Mouse (Mus musculus) lung, postnatal 36 days (tissue): ENCODE results near the gene Bmpr1b.

Experiments
- DNase-seq: peaks from one replicate; pipeline ENCODE4 v3.0.0; 2022; ENCODE audit warnings: mixed read lengths

The Bmpr1b gene

DNA sequence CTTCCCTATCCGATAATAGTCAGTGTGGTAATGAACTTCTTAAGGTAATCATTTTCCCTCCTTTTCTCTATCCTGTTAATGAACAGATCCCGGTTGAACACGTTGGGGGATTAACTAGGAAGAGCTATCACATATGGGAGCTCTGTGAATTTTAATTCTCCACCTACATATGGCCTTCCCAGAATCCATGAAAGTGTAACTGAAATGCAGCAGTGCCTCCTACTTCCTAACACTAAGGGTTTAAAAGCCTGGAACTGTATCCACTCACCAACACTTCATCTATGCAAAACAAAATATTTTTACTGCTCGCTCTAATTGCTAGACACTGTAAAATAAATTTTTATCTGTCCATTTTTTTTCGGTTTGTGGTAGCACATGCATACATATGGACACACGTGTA, 63.0 kb downstream of the Bmpr1b start:
- no peak for DNase-seq

DNA sequence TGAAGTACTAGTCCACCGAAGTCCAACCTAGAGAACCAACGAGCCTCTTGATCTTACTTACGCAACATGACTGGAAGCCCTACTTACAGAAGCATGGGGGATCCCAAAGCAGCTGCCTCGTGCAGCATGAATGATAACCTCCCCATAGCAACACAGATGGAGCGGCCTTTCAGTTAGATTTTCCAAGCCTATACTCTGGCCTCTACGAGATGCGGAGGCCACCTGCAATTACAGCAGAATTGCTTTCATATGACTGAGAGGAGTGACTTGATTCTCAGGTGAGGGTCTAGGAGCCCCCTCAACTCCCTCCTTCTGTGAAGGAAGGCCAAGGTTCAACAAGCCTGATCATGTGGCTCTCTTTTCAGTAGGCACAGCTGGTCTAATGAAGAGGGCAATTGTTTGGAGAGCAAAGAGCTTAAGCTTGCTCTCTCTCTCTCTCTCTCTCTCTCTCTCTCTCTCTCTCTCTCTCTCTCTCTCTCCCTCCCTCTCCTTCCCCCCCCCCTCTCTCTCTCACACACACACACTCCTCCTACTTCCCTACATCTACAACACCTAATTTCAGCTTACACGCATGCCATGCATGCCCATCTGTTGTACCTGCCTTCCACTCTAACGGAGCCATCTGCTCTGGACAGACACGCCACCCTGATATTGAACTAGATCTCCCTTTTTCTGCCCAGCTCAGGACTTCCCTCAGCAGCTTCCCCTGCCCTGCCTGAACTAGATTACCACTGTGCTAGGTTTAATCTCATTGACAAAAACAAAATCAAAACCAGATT, 65.0 kb downstream of the Bmpr1b start:
- DNase-seq, result no peak

DNA sequence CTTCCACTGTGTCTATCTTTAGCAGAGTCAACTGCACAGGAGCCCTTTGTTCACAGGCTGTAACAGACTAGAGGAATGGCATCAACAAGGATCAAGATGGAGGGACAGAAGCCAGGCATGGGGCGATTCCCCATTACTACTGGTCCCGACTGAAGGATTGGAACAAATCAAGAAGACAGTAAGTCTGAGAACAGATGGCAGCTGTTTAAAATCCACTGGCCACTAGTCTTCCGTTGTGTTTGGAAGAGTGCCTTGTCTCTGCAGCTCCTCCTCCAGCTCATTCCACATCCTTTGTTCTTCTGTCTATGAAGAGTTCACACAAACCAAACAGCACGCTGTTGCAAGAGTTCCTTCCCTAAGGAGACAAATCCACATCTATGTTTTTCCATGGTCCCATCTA, 65.6 kb downstream of the Bmpr1b start:
- DNase-seq, result no peak

DNA sequence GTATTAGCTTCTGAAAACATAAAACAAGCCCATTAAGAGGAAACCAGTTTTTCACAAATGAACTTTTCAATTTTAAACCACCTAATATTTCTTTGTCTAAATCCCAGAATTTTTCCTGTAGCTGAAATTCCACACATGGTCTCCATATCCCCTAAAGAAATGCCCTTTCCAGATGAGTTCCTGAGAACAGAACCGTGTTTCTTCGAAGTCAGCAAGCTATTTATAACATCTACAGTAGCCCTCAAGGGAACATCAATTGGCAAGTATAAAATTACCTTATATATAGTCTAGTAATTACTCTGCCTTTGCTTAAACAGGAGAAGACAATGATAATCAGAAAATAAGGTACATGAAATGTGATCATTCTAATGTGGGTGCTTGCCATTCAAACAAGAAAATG, 70.1 kb downstream of the Bmpr1b start:
- DNase-seq, result no peak

DNA sequence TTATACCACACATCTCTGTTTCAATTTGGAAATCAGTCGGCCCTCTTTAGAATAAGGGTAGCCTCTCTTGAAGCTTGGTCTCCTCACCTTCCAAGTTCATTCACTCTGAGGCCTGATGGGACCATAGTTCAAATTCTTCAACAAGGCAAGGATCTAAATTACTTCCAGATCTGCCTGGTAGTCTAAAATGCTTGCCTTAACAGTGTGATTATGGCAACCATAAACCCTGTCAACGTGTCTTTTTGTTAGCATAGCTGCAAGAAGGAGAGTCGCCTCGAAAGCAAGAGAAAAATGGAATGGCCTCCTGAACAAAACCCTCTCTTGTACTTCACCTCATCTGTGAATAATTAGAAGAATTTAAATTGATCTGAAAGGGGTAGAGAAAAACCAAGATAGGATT, 75.2 kb downstream of the Bmpr1b start:
- no peak for DNase-seq

DNA sequence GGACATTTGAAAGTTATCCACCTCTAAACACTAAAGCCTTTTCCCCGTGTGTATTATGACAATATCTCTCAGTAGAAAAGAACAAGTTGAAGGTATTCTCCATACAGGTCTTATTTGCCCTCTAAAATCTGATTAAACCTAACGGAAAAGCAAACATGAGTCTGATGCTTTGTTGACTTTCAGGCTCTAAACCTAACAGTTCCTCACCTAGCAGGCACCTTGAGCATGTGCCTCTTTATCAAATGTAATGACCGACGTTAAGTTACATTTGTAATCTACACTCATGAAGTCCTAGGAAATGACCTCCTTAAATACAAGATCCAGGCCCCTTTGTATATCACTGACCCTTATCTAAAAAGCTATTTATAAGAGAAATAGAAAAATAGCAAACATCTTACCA, 79.5 kb downstream of the Bmpr1b start:
- DNase-seq, result no peak

DNA sequence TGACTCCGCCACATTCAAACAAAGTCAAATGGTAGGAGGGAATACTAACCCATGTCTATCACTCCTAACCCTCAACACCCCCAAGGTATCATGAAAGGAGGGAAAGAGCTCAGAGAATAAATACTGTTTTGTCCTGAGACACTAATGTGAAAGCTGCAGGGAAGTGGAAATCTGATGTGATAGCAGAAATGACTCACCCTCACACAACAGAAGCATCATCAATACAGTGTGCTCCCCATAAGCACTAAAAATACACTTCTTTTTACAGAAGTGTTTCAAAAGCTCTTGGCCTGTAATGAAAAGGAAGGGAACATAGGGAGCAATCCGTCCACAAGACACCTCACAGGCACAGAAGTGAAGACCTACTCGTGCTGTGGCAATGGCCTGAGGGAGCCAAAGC, 83.3 kb downstream of the Bmpr1b start:
- no peak for DNase-seq

DNA sequence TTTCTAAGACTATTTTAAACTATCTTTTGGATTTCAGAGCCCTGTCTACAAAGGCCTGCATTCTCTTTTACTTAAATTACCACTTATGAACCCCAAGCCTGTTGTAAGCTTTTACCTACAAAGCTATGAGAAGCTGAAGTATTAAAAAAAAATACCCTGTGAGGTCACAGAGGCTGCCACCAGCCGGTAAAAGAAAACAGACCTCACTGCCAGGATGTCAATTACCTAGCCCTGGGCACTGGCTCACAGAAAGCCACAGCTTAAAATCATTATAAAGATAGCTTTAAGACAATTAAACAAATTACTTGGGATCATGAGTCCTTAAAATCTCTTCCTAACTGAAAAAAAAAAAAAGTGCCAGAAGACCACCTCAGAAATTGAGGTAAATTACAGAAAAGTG, 85.1 kb downstream of the Bmpr1b start:
- no peak for DNase-seq

DNA sequence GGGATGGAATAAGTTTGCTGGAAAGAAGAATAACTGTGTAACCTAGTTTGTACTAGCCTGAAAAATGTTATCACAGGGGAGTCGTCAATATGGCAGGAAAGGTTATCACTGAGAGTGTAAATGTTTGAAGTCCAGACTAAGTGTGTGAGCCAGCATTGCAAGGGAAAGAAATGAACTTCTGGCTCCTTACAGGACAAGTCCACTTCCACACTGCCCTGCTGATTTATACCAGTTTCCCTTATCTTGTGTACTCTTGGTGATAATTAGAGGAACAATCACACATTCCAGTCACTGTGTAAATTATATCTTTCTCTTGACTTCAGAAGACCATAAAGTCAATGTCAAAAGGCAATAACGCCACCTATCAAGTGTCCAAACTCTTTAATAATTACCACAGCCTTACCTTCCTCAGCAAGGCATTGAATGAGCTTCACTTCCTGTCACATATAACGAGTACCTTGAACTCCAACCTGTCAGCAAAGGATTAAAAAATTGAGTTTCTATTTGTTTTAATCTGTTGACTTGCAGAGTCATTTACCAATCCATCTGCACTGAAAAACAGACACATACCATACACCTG, 91.4 kb downstream of the Bmpr1b start:
- DNase-seq, result no peak

DNA sequence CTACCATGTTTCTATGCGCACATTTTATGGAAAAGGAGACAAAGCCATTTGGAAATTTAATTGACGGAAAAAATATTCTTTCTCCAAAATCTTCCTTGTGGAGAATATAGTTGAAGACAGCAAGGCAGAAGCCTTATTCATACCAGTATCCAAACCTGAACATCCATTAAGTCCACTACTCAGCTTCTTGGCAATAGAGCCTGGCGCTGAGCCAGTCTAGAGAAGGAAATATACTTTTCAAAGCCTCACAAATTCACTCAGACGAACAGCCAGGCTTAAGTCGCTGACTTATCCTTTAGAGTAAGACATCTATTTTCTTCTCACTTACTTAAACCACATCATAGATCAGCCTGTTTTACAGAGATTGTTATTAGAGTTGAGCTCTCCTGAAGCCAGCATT, 97.6 kb downstream of the Bmpr1b start:
- DNase-seq, result no peak

DNA sequence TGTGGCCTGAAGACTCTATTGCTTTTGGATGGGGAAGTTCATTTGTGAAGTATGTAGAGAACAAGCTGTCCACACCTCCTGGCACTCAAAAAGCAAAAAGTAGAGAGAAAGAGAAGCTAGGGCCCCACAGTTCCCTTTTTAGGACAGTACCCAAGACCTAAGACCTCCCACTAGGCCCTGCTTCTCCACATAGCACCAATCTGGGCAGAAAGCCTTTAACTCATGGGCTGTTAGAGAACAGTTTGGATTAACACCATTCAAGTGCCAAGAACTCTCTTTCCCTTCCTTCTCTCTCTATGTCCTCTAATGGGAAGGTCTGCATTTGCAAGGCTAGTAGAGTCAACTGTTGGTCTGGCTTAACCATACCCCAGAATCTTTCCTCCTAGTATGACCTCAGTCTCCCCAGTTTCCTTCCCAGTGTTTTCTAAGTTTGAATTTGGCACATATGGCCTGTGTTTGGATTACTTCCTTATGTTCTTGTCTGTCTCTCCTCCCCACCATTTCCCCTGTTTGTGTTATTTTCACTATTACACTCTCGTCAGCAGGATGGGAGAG, 102.4 kb downstream of the Bmpr1b start:
- no peak for DNase-seq

DNA sequence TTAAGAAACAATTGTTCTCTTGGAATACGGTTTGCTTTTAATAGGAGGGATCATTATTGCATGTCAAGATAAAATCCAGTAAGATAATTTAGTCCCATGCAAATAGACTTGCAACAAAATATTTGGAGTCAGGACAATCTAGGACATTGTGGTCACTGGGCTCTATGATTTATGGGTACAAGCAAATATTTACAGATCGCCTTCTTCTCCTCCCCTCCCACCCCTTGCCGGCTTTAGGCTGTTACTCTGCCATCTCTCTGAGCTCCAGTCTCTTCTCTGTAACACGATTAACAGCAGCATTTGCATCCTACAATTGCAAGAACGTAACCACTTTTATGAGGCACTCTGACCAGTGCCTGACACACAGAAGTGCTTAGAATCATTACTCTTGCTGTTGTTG, 104.1 kb downstream of the Bmpr1b start:
- DNase-seq, result peak; percentile 12

DNA sequence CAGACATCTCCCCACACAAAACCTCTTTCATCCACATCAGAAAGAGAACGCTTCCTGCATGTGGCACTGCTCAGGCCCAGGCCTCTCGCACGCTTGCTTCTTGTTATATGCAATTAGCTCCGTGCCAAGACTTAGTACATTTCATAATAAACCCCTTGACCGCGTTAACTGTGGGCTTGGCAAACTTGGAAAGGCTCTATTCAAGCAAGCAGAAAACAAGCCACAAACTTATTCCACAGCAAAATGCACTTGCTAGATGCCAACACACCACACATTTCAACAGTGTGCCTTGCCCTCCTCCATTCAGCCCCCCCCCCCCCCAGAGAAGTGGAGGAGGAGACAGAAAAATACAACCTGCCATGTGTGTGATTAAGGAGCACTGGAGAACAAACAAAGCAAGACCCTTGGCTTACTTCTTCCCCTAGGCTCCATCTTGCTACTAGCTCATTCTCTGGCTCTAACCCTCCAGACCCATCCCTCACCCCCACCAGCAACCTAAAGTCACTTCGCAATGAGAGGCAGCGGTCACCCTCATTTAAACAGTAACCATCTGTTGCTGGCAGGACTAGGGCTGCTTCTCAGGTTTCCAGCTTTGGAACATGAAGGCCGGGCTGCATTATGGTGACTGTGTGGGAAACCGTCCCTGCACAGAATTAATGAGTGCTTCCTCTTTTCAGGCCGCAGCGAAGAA, 105.5 kb downstream of the Bmpr1b start:
- DNase-seq, result peak; percentile 44

DNA sequence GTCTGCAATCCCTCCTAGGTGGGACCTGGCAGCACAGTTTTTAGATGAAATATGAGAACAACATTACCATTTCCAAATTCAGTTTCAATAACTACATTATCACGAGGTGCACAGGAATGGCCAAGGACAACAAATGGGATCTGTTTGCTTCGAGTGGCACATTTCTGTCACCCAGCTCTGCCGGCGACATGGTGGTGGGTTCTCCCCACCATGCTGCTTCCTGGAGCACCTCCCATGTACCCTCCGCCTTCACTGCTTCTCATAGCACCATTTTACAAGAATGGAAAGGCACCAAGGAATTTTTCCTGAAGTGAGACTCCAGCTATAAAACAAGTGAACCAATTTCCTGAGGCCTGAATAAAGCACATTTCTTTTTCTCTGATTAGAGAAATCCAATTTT, 108.0 kb downstream of the Bmpr1b start:
- DNase-seq, result no peak

DNA sequence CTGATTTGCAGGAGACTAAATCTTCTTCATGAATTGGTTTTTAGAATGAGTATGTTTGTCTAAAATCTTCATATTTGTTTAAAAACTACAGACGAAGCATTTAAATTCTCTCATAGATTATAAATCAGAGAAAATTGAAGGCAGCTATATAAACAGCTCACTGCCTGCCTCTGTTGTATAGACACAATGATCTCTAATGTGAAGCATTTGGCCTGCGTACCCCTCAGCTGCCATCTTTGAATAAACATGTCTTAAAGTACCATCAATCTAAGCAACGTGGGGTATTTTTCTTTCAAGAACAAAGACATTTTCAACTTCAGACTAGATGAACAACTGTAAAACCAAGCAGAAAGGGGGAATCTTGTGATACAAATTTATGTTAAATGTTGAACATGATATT, 109.3 kb downstream of the Bmpr1b start:
- DNase-seq, result no peak

DNA sequence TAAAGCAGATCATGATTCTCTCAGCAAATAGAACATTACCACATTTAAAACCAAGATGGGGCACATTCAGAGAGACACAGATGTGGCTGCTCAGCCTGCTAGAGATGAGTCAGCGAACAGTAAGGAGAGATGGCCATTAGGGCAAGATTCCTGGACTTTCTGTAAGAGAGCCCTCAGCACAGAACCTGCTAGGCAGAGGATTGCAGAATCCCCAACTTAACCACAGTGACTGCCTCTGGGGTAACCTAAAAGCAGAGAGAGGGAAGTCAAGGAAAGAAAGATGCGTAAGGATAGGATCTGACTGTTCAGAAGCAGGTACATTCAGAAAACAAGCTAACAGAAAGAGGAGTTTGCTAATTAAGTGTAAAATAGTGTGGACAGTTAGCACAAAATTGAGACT, 118.5 kb downstream of the Bmpr1b start:
- DNase-seq, result no peak

DNA sequence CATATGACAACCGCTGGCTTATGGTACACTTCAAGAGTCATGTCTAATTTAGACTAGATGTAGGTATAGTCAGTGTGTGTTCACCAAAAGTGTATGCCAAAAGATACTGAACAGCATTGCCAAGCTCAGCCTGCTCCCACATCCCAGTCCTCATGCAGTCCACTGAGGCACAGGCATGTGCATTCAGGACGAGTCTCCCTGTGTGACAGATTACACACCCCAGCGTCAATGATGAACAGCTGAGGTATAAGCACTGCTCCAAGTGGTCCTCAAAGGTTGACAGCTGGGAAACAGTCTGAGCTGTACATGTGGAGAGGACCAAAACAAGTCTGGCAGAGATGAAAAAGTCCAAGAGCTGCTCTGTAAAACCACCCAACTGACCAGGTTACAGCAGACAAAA, 119.6 kb downstream of the Bmpr1b start:
- no peak for DNase-seq

DNA sequence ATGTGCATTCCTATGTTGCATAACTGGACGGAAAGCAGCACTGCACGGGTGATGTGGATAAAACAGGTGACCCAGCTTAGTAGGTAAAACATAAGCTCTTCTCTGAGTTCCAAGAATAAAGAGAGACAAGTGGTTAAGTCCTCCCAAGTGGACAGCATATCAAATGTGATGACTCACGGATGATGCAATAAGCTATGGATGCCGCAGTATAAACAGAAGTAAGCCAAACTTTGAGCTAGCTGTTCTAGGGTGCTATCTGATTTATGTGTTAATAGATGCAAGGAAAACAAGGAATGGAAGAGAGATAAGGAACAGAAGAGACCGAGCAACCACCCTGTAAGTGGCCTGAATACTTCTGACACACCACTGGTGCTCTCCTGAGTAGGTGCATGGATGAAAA, 120.1 kb downstream of the Bmpr1b start:
- DNase-seq, result peak; percentile 12

DNA sequence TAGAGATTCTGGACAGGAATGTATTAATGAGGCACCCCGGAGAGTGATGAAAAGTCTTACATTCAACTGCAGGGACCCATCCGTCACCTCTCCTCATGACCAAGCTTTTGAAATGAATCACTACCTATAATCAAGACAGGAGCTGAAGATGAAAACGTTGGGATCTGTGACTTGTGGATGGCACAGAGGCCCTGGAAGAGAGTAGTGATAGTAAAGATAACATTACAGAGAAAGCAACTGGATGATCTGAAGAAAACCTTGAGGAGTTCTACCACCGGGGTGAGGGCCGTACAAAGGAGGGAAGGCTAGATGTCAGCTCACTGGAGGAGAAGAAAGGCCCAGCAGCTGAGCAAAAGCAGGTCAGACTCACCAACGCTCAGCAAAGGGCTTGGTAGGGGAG, 120.7 kb downstream of the Bmpr1b start:
- DNase-seq, result no peak

DNA sequence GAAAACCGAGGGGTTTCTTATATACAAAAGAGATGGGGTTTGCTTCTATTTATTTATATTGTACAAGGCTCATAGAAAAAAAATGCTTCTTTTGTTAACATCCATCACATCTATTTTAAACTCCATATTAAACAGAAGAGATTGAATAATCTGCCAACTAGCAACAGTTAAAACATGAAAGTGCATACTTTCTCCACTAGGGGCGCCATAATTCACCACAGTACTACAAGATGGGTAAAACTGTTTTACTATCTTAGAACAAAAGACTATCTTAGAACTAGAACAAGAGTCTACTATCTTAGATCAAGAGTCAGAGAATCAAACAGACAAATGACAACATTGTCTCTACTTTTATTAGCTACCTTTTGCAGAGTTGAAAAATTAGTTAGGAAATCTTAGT, 125.8 kb downstream of the Bmpr1b start:
- DNase-seq, result peak; percentile 22

DNA sequence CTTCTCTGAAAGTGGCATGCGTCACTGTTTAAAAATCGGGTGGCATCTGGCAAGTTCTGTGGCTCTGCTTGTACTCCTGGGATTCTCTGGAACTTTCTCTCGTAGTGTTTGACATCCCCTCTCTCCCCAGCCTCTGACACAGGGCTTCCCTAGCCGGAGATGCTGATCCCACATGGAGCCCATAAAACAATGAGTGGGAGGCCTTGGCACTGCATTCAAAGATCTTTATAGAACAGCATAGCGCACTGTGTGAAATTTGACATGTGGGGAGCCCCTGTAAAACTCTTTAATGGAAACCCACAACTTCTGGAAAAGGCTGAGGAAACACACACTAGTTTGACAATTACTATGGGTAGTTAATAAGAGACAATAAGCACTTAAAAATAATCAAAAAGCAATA, 126.2 kb downstream of the Bmpr1b start:
- DNase-seq, result no peak

DNA sequence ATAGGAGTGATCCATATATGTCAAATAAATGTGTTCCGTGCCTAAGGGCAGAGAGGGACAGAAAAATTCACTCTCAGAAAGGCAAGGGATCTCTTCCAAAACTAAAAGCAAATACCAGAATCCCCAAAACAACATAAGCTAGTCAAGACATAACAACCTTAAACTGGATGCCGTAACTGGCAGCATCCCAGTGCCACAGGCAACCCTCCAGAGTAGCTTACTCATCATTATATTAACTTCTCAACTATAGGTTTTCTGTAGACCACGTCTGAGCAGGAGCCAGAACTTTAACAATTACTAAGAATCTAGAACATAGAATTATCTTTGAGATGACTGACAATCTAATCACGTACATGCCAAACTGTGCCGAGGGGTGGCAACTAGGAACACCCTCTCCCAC, 128.9 kb downstream of the Bmpr1b start:
- no peak for DNase-seq

DNA sequence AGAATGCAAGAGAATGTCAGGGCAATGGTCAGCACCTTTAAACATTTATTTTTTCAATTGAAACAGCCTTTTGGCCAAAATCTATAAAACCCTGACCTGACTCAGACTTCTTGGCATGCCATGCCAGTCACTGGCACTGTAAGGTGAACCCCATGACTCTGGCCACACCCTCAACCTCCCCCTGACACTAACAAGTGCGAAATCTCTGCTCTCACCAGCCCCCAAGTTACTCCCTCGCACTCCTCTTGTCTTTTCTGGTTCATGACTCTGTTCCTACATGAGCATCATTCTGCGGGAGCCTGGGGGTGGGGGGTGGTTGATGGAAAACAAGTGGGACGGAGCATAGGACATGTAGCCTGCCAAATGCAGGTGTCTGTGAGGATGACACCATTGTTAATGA, 135.1 kb downstream of the Bmpr1b start:
- peak; percentile 3 for DNase-seq

DNA sequence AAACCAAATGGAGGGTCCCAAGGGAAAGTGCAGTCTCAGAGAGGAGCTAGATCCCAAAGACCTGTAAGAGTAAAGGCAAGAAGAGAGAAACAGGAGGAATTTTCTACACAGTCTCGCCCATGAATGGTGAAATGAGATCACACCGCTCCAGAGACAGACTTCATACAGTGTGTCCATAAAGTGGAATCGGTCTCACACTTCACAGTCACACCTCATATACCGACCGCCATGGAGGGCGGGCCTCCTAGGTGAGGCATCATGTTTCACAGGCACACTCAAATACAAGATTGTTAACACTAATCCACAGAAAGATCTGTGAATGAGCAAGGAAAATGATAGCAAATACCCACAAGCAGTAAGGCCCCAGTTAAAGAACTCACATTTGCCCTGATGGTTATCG, 149.5 kb downstream of the Bmpr1b start:
- no peak for DNase-seq
